Mouse (Mus musculus) heart, postnatal 10 days (tissue): Measurements from ENCODE around the gene Minar1. TPM values are rescaled to one million over a fixed set of nuclear protein-coding genes. Genes with fewer than 3 reads are reported as not detected.

ENCODE experiments used
- DNase-seq, 2 experiments: peaks; one replicate each; pipeline ENCODE4 v3.0.0; 2021
- intact Hi-C: fragments of 180-260 bp; cut with DNase I; formaldehyde crosslinking; loops from one replicate; pipeline ENCODE4 v1.15.1; 2025
- total RNA-seq, 2 experiments: library from RNA; stranded (reverse); gene quantifications; 2 replicates each; pipeline ENCODE4 v1.2.3; 2021

The Minar1 gene
- total RNA-seq = under 1 TPM; 0.05 to 0.10 TPM

DNA sequence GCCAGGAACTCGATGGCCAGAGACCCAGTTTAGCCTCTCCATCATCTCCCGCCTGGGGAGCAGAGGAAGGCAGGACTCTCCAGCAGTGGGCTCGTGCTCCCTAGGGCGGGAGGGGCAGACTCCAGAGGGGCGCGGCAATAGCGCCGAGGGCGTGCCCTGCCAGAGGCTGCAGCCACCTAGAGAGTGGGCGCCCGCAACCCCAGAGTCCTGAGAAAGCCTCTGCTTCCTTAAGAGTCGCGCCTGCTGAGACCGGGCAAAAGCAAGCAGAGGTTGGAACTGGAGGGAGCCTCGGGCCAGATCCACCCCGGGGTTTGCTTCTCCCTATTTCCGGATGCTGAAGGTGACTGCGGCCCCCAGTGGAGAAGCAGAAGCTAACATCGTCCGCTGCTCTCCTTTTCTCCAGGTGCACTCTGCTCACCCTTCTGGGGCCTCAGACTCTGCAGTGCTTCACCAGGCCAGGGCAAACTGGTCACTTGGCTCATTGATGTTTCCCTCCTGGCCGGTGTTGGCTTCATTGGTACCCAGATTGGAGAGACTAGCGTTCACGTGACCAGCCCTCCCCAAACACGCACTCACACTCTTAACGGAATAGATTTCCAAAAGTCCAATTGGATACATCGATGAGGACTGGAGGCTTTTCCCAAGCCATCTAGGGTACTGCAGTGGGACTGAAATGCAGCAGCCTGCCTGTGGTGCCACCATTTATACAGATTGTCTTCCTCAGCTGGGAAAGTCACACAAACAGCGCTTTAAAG is at the start of gene Minar1:
Gene Minar1 (minus strand): TSS at position 120 of the 755 bp plus-strand sequence.
- intact Hi-C loops = no loop called here
- peak; percentile 7 to 10 for DNase-seq

DNA sequence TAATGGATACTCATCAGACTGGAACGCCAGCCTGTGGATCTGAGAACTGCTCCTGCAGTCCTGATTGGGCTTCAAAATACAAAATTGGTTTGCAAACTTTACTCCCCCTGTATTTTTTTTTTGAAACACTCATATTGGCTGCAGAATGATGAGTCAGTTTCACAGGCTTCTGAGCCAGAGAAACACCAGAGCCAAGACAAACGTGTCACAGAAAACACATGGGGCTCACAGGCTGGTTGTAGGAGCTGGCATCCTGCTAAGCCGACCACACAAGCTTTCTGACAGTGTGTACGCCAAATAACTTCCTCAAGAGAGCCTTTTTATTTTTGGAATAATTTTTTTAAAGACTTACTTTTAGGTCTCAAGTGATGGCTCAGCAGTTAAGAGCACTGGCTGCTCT is 47.0 kb upstream of the Minar1 start:
- no peak for DNase-seq
- intact Hi-C loops = loop anchor here (5.0 kb wide), 1 partner anchor 213 kb away; no protein-coding TSS in a partner anchor

DNA sequence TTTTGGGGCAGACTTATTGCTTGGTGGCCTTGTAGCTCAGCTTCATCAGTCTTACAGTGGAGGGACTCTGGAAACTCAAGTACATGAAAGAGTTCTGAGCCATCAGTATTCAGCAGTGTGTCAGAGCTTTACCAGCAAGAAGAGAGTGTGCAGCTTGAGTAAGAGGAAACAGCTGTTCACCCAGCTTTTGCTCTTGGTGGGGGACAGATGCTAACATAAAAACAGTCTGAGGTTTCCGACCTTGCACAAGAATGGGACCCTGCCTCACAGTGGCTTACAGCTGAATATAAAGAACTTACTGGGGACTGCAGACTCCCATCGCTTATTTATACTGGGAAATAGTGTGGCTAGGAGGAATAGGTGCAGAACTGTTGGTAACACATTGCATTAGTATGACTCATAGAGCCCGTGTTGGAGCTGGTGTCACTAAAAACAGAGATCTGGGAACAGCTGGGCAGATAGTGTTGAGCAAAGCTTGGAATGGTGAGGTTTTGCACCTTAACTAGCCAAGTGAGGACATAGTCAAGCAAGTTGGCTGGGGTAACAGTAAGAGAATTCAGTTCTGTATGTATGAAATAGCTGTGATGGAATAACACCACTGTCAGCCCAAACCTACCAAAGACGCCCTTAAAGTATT is 44.5 kb upstream of the Minar1 start:
- intact Hi-C loops = no loop called here
- DNase-seq = no peak

DNA sequence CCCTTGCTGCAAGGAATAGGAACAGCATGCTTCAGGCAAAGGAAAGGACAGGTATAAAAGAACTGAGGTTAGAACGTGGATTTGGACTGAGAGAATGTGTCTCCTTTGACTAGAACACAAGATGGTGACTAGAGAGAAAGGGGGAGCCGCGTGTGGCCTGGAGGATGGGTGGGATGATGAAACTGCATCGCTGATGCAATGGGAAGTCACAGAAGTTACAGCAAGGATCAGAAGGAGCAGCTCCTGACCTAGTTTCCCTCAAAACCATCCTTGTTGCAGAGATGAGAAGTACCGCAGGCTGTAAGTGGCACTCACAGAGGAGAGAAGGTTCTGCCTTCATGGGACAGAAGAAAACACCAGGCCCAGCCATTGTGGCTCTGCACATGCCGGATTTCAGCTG is 28.0 kb upstream of the Minar1 start:
- intact Hi-C loops = no loop called here
- DNase-seq = no peak

DNA sequence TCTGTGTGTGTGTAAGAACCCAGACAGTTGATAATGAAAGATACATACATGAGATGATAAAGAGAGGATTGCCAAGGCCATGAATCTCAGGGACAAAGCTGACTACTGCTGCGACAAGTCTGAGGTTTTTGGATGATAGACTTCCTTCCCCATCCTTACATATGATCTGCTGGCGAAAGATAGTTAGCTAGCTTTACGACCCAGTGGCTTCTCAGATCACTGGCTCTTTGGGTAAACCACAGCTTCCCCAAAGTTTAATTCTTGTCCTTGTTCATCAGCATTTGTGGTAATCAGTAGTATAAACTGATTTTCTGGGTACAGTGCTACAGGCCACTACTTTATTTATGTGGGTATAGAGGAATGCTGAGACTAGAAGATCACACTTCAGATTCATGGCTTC is 14.5 kb upstream of the Minar1 start:
- intact Hi-C loops = no loop called here
- DNase-seq = no peak

DNA sequence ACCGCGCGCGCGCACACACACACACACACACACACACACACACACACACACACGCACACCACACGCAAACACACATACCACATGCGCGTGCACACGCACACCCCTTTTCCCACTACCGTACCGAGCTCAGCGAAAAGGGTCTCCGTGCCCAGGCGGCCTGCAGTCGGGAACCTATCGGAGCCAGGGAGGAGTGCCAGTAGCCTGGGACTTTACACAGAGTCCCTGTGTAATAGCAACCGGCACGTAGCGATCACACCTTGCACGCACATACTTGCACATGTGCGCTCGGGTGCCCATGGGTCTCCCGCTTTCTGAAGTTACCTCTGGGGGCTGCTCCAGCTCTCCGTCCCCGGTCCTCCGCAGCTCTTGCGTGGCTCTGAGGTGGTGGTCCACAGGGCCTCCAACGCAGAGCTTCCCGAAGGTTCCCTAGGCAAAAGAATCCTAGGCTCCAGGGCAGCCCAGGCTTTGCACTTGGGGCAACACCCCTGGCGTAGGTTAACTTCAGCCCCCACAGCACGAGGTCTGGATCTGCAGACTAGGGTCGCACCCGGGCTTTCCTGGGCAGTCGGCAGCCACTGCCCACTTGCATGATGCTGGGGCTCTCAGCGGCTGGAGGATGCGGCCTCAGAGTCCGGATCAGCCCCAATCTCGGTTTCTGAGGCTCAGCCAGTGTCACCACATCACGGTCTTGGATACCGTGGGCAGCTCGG is 474 bp downstream of the Minar1 start:
- intact Hi-C loops = no loop called here
- DNase-seq = no peak

DNA sequence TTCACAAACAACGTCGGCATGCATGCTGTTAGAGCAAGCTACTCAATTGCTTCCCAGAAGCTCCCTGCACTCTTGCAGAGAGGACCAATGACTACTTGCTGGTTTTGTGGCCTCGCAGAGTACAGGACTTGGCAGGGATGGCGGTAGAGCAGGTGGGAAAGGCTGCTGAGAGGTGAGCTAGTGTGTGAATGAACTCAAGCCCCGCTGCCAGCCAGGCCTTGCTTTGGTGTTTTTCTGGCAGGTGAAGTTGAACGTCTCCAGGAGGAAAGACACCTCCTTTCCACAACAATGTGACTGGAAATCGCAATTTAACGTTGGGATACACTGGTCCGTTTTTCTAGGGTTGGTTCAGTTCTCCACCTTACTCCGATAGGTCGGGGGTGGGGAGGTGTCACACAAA is 1.2 kb downstream of the Minar1 start:
- no peak for DNase-seq
- intact Hi-C loops = no loop called here

DNA sequence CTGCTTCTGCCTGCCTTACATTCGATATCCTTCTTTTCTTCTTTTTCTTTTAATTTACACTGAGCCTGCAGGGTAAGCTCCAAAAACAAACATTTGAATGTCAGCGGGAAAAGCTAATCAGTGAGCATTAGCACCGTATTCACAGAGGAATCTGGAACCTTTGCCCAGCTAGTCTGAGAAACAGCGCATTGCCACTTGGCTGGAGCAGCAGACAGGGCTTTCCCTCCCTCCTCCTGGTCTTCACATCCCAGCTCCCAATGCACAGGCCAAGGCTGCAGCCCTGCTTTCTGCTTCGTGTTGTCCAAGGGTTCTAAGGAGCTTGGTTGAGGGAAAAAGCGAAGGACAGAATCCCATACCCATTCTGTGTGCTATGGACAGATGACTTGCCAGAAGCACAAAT is 2.6 kb downstream of the Minar1 start:
- no peak for DNase-seq
- intact Hi-C loops = no loop called here

DNA sequence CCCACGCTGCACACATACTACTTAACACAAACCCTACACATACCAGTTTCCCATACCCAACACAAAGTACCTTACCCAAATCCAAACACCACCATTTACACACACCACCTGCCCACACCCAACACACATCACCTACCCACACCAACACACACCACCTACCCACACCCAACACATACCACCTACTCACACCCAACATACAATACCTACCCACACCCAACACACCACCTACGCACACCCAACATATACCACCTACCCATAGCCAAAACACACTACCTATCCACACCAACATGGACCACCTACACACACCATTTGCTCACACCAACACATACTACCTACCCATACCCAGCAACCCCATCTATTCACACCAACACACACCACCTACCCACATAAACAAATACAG is 6.0 kb downstream of the Minar1 start:
- DNase-seq = no peak
- intact Hi-C loops = no loop called here

DNA sequence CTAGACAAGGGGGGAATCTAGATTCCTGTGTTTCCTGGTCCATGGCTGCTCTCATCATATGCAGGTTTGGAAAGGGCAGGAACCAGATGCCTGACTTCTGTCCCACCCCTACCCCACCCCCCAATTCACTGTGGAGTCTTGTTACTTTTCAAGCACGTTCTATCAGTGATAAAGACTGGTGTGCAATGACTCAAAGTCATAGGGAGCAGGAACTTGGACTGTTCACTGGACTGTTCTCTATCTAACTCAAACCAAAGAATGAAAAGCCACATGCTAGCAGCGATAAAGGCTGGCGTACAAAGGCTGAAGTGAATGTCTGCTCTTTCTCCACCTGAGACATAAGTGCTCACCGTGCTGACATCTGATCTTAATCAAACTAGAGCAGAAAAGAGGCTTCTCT is 12.3 kb downstream of the Minar1 start:
- intact Hi-C loops = no loop called here
- DNase-seq = no peak

DNA sequence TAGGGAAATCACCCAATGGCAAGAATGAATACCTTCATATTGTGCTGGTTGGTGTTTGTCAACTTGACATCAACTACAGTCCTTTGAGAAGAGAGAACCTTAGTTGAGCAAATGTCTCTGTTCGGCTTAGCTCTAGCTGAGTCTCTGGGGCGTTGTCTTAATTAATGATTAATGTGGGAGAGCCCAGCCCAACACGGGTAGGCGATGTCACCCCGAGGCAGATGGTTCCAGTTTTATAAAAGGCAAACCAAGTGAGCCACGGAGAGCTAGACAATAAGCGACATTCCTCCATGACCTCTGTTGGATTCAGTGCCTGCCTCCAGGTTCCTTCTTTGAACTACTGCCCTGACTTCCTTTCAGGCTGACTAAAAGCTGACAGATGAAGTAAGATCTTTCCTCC is 15.6 kb downstream of the Minar1 start:
- no peak for DNase-seq
- intact Hi-C loops = no loop called here

DNA sequence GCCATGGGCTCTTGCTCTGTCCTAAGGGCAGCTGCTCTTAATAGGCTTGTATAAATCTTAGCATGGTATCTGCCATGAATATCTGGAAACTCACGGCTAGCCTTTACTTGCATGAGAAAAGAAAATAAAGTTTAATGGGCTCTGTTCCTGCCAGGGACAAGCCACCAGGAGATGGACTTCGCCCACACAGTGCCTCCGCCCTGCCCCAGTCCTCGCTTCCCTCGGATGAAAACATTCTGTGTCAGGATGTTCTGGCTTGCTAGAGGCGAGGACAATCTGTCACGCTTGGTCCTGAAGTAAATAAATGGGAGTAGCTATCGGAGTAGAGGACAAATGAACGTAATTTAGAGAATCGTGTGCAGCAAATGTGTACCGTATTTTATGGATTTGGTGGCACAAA is 16.7 kb downstream of the Minar1 start:
- intact Hi-C loops = no loop called here
- no peak for DNase-seq

DNA sequence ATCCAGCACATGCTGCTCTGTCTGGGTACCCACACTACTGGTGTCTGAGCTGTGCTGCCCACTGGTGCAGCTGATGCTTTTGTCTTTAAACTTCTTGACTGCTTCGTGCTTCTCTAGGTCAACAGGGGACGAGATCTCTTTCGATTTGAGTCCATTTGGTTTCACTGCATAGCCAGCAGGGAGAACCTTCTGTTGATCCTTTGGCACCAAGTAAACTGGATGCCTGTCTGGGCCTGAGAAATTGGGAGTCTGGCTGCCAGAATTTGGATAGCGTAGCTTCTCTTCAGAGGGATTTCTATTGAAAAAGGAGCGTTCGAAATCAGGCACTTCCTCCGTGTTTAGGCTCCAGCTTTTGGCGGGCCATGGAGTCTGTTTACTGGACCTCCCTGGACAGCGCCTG is 21.0 kb downstream of the Minar1 start:
- DNase-seq = no peak
- intact Hi-C loops = no loop called here

DNA sequence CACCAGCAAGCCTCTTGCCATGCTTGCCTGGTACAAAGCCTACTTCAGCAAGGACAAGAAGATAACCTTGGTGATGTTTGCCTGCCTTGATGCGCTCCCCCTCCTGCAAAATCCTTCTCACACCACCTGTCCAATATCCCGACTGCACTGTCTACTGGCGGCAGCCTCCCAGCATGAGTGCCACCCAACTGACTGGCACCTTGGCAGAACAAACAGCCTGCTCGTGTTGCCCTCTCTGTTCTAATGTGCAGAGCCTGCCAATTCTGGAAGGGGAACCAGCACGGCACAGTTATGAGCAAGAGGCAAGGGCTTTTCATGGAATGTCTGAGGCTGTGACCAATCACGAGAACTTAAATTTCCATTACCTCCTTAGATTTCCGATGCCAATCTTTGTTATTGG is 22.2 kb downstream of the Minar1 start:
- intact Hi-C loops = no loop called here
- DNase-seq = no peak

DNA sequence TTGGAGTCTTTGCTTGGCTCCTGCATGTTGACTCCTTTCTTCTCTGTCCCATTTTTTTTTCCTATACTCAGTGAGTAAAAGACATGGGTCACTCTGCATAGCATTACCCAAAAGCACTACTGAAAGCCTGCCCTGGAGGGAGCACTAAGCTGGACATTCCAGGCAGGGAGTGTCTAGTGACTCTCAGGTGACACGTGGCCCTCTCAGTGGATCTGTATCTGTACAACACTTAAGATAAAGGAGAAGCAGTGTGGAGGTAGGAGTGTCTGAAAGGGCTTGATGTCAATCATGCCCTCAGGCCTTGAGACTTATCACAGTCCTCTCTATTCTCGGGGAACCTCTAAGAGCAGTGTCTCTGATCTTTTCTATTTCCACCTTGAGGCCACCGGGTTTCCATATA is 25.9 kb downstream of the Minar1 start:
- DNase-seq = no peak
- intact Hi-C loops = no loop called here

DNA sequence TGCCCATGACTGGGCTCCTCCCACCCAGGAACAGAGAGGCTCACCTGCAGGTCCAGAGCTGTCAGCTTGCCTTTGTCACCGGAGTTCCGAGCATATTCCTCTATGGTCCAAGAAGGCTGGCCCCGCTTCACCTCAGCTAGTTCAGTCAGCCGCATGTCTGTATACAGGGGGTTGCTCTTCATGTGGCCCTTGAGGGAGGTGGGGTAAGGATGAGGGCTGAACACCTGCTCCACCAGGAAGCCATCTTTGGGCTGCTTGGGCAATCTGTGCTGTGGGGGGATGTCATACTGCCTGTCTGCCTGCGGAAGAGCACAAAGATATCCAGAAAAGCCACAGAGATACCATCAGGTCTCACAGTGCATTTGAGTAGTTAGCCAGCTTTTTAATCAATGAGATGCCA is 26.5 kb downstream of the Minar1 start:
- DNase-seq = no peak
- intact Hi-C loops = no loop called here

DNA sequence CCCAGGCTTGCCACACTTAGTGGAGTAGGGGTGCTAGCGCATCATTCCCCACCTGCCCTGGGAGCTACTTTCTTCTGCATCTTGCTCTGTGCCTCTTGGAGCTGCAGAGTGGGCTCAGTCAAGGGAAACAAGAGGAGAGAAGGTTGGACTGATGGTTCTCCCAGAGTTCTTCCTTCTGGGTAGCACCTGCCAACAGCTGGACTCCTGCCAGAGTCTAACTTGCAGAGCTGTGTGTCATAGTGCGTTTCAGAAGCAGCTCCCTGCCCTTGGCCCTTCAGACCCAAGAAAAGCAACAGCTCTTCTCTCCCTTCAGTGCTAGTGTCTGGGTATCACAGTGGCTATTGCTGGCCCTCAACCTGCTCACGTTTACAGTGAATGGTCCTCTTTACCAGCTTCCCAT is 30.5 kb downstream of the Minar1 start:
- intact Hi-C loops = no loop called here
- DNase-seq = no peak

DNA sequence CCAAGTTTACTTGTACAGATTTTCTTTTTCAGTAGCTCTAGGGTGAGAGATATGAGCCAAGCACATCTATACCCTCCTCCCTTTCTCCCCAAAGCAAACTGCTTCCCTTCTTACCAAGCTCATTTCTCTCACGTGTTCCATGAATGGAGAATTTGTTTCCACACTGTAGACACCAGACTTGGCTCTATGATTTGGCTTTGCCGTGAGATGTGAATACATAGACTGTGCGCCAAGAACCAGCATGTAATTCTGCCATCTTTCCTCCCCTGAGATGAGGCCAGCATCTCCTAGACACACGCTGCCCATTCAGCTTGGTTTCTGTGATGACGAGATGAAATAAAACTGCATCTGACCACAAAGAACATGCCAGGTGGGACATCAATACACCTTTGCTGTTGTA is 44.5 kb downstream of the Minar1 start:
- no peak for DNase-seq
- intact Hi-C loops = no loop called here

DNA sequence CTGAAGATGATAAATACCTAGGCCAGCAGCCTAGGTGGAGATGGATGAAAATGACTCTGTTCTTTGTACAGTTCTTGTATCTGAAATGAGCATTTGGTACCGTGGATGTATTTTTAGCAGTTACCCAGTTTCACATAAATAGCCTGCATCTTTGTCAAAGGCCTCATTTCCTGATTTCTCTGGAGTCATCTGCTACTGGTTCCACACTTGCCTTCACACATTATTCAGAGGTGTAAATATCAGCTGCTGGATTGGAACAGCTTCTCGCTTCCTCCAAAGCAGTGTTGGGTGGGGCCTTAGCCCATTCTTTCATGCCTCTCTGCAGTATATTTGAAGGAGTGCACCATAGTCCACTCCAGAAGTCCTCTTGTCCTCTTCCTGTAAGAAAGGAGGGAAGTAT is 70.3 kb downstream of the Minar1 start:
- intact Hi-C loops = no loop called here
- DNase-seq = no peak
